Mouse (Mus musculus) lung, embryonic 16.5 days (tissue): ENCODE results near the gene Gle1. TPM values are rescaled to one million over a fixed set of nuclear protein-coding genes. Genes with fewer than 3 reads are reported as not detected.
"Not testable (repeated sequence)": the region's sequence is repeated elsewhere in the genome, so short reads cannot be mapped to it uniquely, and the experiment has no call there.

Source experiments
- ATAC-seq: fragments of 200-750 bp; cut with Nextera tagmentation; 2 replicates; pipeline ENCODE4 v1.8.0; 2017; ENCODE audit warnings: low read depth, mild to moderate bottlenecking, moderate library complexity
- H3K27ac ChIP-seq: fragments of 300-500 bp; sonication (generic); 2 replicates; pipeline ENCODE4 v1.5.1; 2014; ENCODE audit warnings: mild to moderate bottlenecking, control low read depth, low read length
- H3K27me3 ChIP-seq: fragments of 300-500 bp; sonication (generic); 2 replicates; pipeline ENCODE4 v1.6.1; 2014; ENCODE audit warnings: low read depth, low read length, mixed read lengths; ENCODE audit not compliant: control insufficient read depth, insufficient read depth
- H3K36me3 ChIP-seq: fragments of 300-500 bp; sonication (generic); 2 replicates; pipeline ENCODE4 v1.6.1; 2014; ENCODE audit warnings: low read length; ENCODE audit not compliant: control insufficient read depth, insufficient read depth
- H3K4me1 ChIP-seq: fragments of 300-500 bp; sonication (generic); replicated peaks from 2 replicates; pipeline ENCODE4 v1.6.1; 2014; ENCODE audit warnings: low read length, mixed read lengths; ENCODE audit not compliant: control insufficient read depth, insufficient read depth
- H3K4me2 ChIP-seq: fragments of 300-500 bp; sonication (generic); 2 replicates; pipeline ENCODE4 v1.6.1; 2014; ENCODE audit warnings: low read depth, low read length, control low read depth
- H3K4me3 ChIP-seq: fragments of 300-500 bp; sonication (generic); 2 replicates; pipeline ENCODE4 v1.5.1; 2014; ENCODE audit warnings: mild to moderate bottlenecking, low read length, control low read depth
- H3K9ac ChIP-seq: fragments of 300-500 bp; sonication (generic); 2 replicates; pipeline ENCODE4 v1.6.1; 2014; ENCODE audit warnings: low read length, control low read depth
- H3K9me3 ChIP-seq: fragments of 300-500 bp; sonication (generic); 2 replicates; pipeline ENCODE4 v1.6.1; 2016; ENCODE audit warnings: low read length; ENCODE audit not compliant: control insufficient read depth
- WGBS: fragments of 180-500 bp; shearing (Covaris S2); extraction: QIAGEN DNeasy Blood & Tissue Kit; methylation state at CpG from one replicate; pipeline ENCODE4 v1.1.7; 2014; 5-methylcytosine and 5-hydroxymethylcytosine counted together
- polyA plus RNA-seq: library from polyadenylated mRNA; unstranded; fragments of >200 nt; fragmentation: Nextera tagmentation; extraction: Ambion mirVana; gene quantifications from 2 replicates; pipeline ENCODE4 v1.2.1, GENCODE M21; 2015

The Gle1 gene
- 70.4 and 70.9 TPM in 2 replicates for polyA plus RNA-seq

DNA sequence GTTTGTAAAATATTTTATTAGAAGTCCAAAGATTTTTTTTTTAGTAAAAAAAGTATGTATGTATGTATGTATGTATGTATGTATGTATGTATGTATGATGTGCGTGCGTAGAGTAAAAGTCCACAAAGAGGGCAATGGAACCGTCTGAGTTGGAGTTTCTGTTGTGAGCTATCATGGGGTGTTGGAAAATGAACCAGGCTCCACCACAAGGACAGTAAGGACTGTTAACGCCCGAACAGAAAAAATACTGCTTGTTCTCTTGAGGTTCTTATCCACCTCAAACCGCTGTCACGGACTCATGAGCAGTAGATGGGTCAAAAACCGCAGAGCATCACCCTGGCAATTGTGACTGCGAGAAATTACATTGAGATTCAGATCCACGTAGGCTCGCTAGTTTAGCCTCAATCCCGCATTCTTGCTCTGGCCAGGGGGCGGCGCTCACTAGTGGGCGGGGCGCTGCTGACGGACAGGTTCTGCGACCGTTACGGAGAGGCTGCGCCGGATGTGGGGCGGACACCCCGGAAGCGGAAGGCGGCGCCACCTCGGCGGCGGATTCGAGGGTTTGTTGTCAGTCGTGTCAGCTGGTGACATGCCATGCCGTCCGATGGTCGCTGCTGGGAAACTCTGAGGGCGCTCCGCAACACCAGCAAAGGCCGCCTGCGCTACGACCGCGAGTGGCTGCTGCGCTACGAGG is at the start of gene Gle1:
Gene Gle1 (plus strand): TSS at position 521 of the 694 bp plus-strand sequence.
- no peaks in the 10 kb centered on the region for H3K27me3 ChIP-seq
- peak within 1 kb of the TSS; percentile 80 for H3K9ac ChIP-seq
- WGBS = 3% methylated on average over 44 of the region's 44 CpGs
- peak; percentile 98 for ATAC-seq
- peaks cover 22% of the 10 kb centered on the region for H3K36me3 ChIP-seq
- peaks cover 6% of the 10 kb centered on the region for H3K4me1 ChIP-seq
- peak within 1 kb of the TSS; percentile 98 for H3K4me3 ChIP-seq
- peak within 1 kb of the TSS; percentile 78 for H3K27ac ChIP-seq
- H3K4me2 ChIP-seq = peak within 1 kb of the TSS; percentile 78
- no peaks in the 10 kb centered on the region for H3K9me3 ChIP-seq

DNA sequence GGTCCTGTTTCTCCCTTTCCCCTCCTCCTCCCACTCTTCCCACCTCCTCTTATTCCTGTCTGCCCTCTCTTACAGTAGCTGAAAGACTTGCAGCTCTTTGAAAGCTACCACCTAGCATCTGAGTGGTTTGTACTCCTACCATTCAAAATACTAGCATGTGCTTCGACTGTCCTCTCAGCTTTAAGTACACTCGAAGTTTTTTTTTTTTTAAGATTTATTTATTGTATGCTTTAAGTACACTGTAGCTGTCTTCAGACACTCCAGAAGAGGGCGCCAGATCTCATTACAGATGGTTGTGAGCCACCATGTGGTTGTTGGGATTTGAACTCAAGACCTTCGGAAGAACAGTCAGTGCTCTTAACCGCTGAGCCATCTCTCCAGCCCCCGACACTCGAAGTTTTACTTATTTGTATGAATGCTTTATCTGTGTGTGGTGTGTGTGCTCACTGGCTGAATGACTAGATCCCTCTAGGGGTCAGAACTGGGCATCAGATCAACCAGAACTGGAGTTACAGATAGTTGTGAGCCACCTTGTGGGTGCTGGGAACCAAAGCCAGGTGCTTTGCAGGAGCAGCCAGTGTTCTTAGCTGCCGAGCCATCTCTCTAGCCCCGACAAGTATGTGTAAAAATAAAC is 48.5 kb upstream of the Gle1 start:
- WGBS = 68% methylated on average over 9 of the region's 9 CpGs
- H3K27ac ChIP-seq, H3K9ac ChIP-seq, ATAC-seq, H3K36me3 ChIP-seq, H3K4me2 ChIP-seq, H3K9me3 ChIP-seq, H3K4me3 ChIP-seq, H3K27me3 ChIP-seq: not testable (repeated sequence)
- H3K4me1 ChIP-seq = peaks cover 11% of the 10 kb centered on the region

GRCm38 (mm10) chr2:29889066-29889944 is 45.9 kb upstream of the Gle1 start, which contains the start of gene Odf2:
Gene Odf2, plus strand, starts transcription at chr2:29889221.
- peak within 1 kb of the TSS; percentile 69 for H3K9ac ChIP-seq
- peaks cover 11% of the 10 kb centered on the region for H3K4me1 ChIP-seq
- peak within 1 kb of the TSS; percentile 60 for H3K4me3 ChIP-seq
- peak; percentile 93 for ATAC-seq
- no peaks in the 10 kb centered on the region for H3K9me3 ChIP-seq
- H3K4me2 ChIP-seq = peak within 1 kb of the TSS; percentile 95
- H3K27ac ChIP-seq = peak within 1 kb of the TSS; percentile 85
- WGBS = under 1% methylated on average over 69 of the region's 70 CpGs
- peaks cover 2% of the 10 kb centered on the region; the same call in 1 of the 2 replicates for H3K27me3 ChIP-seq
- peaks cover 22% of the 10 kb centered on the region for H3K36me3 ChIP-seq

DNA sequence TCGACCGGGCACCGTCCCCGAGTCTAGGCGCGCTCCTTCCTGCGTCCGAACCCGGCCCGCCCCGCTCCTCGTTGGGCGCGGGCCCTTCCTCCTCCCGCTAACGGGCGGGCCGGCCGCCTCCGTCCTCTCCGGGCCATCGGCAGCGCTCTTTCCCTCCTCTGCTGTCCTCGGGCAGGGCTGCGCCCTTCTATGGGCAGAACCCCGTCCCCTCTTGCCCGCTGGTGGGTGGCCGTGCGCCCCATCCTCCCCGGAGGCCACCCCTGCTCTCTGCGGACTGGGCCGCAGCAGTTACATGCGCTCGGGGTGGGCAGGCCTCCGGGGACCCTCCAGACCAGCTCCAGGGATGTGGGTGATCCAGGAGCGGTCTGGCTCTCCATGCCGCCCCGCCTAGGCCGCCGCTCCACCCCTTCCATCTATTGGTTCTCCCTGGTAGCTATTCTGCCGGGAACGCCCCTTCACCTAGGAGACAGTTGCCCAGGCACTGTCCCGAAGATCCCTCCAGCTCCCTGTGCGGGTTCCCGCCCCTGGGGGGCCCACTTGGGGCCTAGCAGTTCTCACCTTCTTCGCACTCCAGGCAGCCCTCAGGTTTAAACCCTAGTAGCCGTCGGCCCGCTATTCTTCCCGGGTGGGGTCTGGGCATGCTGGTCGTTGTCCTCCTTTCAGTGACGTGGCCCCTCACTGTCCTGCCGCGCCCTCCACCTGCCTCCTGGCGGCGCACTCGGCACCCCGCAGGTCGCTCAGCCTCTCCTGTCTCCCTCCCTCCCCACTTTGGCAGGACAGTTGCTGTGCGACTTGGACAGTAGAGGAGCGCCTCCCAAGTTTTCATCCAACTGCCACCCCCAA is 45.0 kb upstream of the Gle1 start:
- under 1% methylated on average over 60 of the region's 61 CpGs for WGBS

DNA sequence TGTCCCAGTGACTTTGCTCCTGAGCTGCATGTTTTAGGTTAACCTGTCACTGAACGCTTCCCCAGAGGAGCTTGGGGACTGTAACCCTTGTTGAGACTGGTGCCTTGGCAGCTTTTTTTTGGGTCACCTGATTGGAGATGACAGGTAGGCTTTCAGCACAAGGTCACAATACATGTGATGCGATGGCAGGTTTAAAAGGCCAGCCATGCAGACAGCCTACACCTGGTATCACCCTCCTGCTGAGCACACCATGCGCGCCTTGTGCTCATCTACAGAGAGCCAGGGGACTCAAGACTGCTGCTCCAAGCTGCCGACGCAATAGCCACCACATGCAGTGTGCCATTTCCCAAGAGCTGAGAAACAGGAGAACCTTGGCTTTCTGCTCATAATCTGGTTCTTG is 43.5 kb upstream of the Gle1 start:
- H3K27me3 ChIP-seq = peaks cover 2% of the 10 kb centered on the region; the same call in 1 of the 2 replicates
- H3K4me2 ChIP-seq = no peak overlapping the region
- H3K4me1 ChIP-seq = peaks cover 11% of the 10 kb centered on the region
- no peak overlapping the region for H3K4me3 ChIP-seq
- H3K9ac ChIP-seq = no peak overlapping the region
- H3K36me3 ChIP-seq = peaks cover 37% of the 10 kb centered on the region
- H3K9me3 ChIP-seq = no peaks in the 10 kb centered on the region
- no peak for ATAC-seq
- H3K27ac ChIP-seq = no peak overlapping the region
- 92% methylated on average over 6 of the region's 6 CpGs for WGBS

More for the DNA sequence above, 45.0 kb upstream of the Gle1 start:
- ATAC-seq = peak; percentile 91
- H3K9ac ChIP-seq = peak overlapping the region; percentile 69
- H3K27me3 ChIP-seq = peaks cover 2% of the 10 kb centered on the region; the same call in 1 of the 2 replicates
- no peaks in the 10 kb centered on the region for H3K9me3 ChIP-seq
- peak overlapping the region; percentile 60 for H3K4me3 ChIP-seq
- H3K27ac ChIP-seq = peak overlapping the region; percentile 85
- peaks cover 30% of the 10 kb centered on the region for H3K36me3 ChIP-seq
- peak overlapping the region; percentile 95 for H3K4me2 ChIP-seq
- H3K4me1 ChIP-seq = peaks cover 11% of the 10 kb centered on the region

DNA sequence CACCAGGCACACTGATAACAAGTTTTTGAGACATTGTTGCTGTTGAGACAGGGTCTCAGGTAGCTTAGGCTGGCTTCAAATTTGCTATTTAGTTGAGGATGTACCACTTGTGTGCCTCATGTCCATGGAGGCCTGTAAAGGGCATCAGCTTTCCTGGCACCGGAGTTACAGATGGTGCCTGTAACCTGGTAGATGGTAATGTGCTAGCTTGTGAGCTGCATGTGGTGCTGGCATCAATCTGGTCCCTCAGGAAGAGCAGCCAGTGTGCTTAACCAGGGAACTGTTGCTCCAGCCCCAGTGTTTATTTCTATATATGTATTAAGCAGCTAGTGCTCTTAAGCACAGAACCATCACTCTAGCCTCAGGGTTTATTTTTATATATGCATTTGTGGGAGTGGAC is 39.2 kb upstream of the Gle1 start:
- Histone ChIP-seq H3K4me1 (peaks cover 4% of the 10 kb centered on the region), H3K27me3 (no peaks in the 10 kb centered on the region), H3K36me3 (peaks cover 64% of the 10 kb centered on the region), H3K27ac (no peak overlapping the region), H3K9me3 (no peaks in the 10 kb centered on the region), H3K4me2 (no peak overlapping the region), H3K4me3 (no peak overlapping the region), H3K9ac (no peak overlapping the region)
- WGBS = 96% methylated on average over 1 of the region's 1 CpGs
- ATAC-seq = no peak

- no peak for ATAC-seq
- 76% methylated on average over 2 of the region's 2 CpGs for WGBS
These were observed 37.9 kb upstream of the Gle1 start for GRCm38 (mm10) chr2:29897366-29897765.

DNA sequence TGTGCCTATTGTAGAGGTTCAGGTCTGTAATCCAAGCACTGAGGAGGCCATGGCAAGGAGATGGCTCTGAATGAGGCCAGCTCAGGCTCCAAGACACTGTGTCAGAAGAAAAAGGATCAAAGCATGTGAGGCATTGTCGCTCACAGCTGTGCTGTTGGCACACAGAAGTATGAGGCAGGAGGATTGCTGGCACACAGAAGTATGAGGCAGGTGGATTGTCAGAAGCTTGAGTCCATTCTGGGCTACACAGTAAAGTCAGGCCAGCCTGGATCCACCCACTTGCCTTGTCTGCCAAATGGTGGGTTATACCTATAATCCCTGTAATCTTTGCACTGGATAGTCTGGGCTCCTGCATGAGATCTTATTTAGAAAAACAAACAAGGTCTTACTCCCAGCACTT is 37.1 kb upstream of the Gle1 start:
- WGBS = 96% methylated on average over 1 of the region's 1 CpGs

More at GRCm38 (mm10) chr2:29897366-29897765, 37.9 kb upstream of the Gle1 start:
- Histone ChIP-seq H3K36me3 (peaks cover 64% of the 10 kb centered on the region), H3K27me3 (no peaks in the 10 kb centered on the region), H3K27ac (no peak overlapping the region), H3K9me3 (no peaks in the 10 kb centered on the region), H3K4me2 (no peak overlapping the region), H3K4me1 (no peaks in the 10 kb centered on the region), H3K9ac (no peak overlapping the region), H3K4me3 (no peak overlapping the region)

More for the DNA sequence above, 37.1 kb upstream of the Gle1 start:
- Histone ChIP-seq H3K9ac (no peak overlapping the region), H3K9me3 (no peaks in the 10 kb centered on the region), H3K27me3 (no peaks in the 10 kb centered on the region), H3K27ac (no peak overlapping the region), H3K36me3 (peaks cover 64% of the 10 kb centered on the region), H3K4me1 (no peaks in the 10 kb centered on the region), H3K4me2 (no peak overlapping the region), H3K4me3 (no peak overlapping the region)
- ATAC-seq = no peak
